Mouse (Mus musculus) intestine, embryonic 16.5 days (tissue): Measurements from ENCODE around the gene Ccdc85a. TPM values are rescaled to one million over a fixed set of nuclear protein-coding genes. Genes with fewer than 3 reads are reported as not detected.
"Not testable (repeated sequence)": the region's sequence is repeated elsewhere in the genome, so short reads cannot be mapped to it uniquely, and the experiment has no call there.

Experiments
- ATAC-seq: fragments of 200-750 bp; cut with Nextera tagmentation; 2 replicates; pipeline ENCODE4 v1.8.0; 2017; ENCODE audit warnings: moderate TSS enrichment, moderate library complexity
- H3K27ac ChIP-seq: fragments of 300-500 bp; sonication (generic); 2 replicates; pipeline ENCODE4 v1.5.1; 2014; ENCODE audit warnings: mild to moderate bottlenecking, low read length
- H3K27me3 ChIP-seq: fragments of 300-500 bp; sonication (generic); replicated peaks from 2 replicates; pipeline ENCODE4 v1.6.1; 2014; ENCODE audit warnings: low read length, control low read depth, mixed read lengths; ENCODE audit not compliant: control insufficient read depth, insufficient read depth
- H3K36me3 ChIP-seq: fragments of 300-500 bp; sonication (generic); 2 replicates; pipeline ENCODE4 v1.6.1; 2014; ENCODE audit warnings: low read length, control low read depth; ENCODE audit not compliant: control insufficient read depth, insufficient read depth
- H3K4me1 ChIP-seq: fragments of 300-500 bp; sonication (generic); 2 replicates; pipeline ENCODE4 v1.6.1; 2014; ENCODE audit warnings: low read length, control low read depth, mixed read lengths; ENCODE audit not compliant: control insufficient read depth, insufficient read depth
- H3K4me2 ChIP-seq: fragments of 300-500 bp; sonication (generic); 2 replicates; pipeline ENCODE4 v1.6.1; 2014; ENCODE audit warnings: low read depth, low read length, control low read depth
- H3K4me3 ChIP-seq: fragments of 300-500 bp; sonication (generic); 2 replicates; pipeline ENCODE4 v1.5.1; 2014; ENCODE audit warnings: mild to moderate bottlenecking, low read length
- H3K9ac ChIP-seq: fragments of 300-500 bp; sonication (generic); 2 replicates; pipeline ENCODE4 v1.6.1; 2014; ENCODE audit warnings: low read depth, low read length
- H3K9me3 ChIP-seq: fragments of 300-500 bp; sonication (generic); 2 replicates; pipeline ENCODE4 v1.6.1; 2016; ENCODE audit warnings: low read length, control low read depth; ENCODE audit not compliant: control insufficient read depth
- WGBS: fragments of 180-500 bp; shearing (Covaris S2); extraction: QIAGEN DNeasy Blood & Tissue Kit; methylation state at CpG from one replicate; pipeline ENCODE4 v1.1.7; 2014; 5-methylcytosine and 5-hydroxymethylcytosine counted together
- polyA plus RNA-seq: library from polyadenylated mRNA; unstranded; fragments of >200 nt; fragmentation: Nextera tagmentation; extraction: Ambion mirVana; gene quantifications from 2 replicates; pipeline ENCODE4 v1.2.1, GENCODE M21; 2015

The Ccdc85a gene
- polyA plus RNA-seq, 1 experiment from 2014 or later = 1.2 TPM

GRCm38 (mm10) chr11:28464926-28465325, 119.2 kb downstream of the Ccdc85a start:
- Histone ChIP-seq H3K4me2 (no peak overlapping the region), H3K27ac (no peak overlapping the region), H3K9ac (no peak overlapping the region), H3K36me3 (no peaks in the 10 kb centered on the region), H3K4me1 (no peaks in the 10 kb centered on the region), H3K27me3 (no peaks in the 10 kb centered on the region), H3K4me3 (no peak overlapping the region), H3K9me3 (no peaks in the 10 kb centered on the region)
- 88% methylated on average over 1 of the region's 1 CpGs for WGBS
- no peak for ATAC-seq

- Histone ChIP-seq H3K9ac (no peak overlapping the region), H3K4me1 (no peaks in the 10 kb centered on the region), H3K27me3 (no peaks in the 10 kb centered on the region), H3K27ac (no peak overlapping the region), H3K9me3 (no peaks in the 10 kb centered on the region), H3K4me2 (no peak overlapping the region), H3K36me3 (no peaks in the 10 kb centered on the region), H3K4me3 (no peak overlapping the region)
- no peak for ATAC-seq
- 85% methylated on average over 1 of the region's 1 CpGs for WGBS
Observed at GRCm38 (mm10) chr11:28459165-28459564, 125.0 kb downstream of the Ccdc85a start.

DNA sequence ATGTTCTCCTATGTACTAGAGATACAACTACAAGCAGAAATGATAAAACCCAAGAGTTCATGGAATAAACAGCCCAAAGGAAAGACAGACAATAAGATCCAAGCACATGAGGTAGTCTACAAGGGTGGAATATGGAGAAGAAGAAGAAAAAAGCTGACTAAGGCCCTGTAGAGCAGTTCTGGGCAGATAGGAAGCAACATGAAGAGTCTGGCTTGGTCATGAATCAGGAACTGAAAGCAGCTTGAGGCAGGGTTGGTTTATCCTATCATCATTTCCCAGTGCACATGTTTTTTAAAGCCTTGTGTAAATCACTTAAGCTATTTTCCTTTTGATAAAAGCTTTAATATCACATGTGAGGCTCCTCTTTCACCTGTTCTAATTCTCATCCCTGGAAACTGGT, 144.2 kb downstream of the Ccdc85a start:
- H3K9me3 ChIP-seq = no peaks in the 10 kb centered on the region
- no peak for ATAC-seq
- H3K4me1 ChIP-seq = no peaks in the 10 kb centered on the region
- no peak overlapping the region for H3K9ac ChIP-seq
- no peak overlapping the region for H3K27ac ChIP-seq
- H3K4me2 ChIP-seq = no peak overlapping the region
- H3K4me3 ChIP-seq = no peak overlapping the region
- H3K36me3 ChIP-seq = no peaks in the 10 kb centered on the region
- no peaks in the 10 kb centered on the region for H3K27me3 ChIP-seq

- H3K27me3 ChIP-seq = no peaks in the 10 kb centered on the region
- no peaks in the 10 kb centered on the region for H3K36me3 ChIP-seq
- H3K4me3 ChIP-seq = no peak overlapping the region
- H3K4me2 ChIP-seq = no peak overlapping the region
- H3K27ac ChIP-seq = no peak overlapping the region
- no peaks in the 10 kb centered on the region for H3K9me3 ChIP-seq
- no peak overlapping the region for H3K9ac ChIP-seq
- H3K4me1 ChIP-seq = no peaks in the 10 kb centered on the region
- ATAC-seq = no peak
- 81% methylated on average over 2 of the region's 2 CpGs for WGBS
Observed at GRCm38 (mm10) chr11:28422451-28423231, 161.5 kb downstream of the Ccdc85a start.

DNA sequence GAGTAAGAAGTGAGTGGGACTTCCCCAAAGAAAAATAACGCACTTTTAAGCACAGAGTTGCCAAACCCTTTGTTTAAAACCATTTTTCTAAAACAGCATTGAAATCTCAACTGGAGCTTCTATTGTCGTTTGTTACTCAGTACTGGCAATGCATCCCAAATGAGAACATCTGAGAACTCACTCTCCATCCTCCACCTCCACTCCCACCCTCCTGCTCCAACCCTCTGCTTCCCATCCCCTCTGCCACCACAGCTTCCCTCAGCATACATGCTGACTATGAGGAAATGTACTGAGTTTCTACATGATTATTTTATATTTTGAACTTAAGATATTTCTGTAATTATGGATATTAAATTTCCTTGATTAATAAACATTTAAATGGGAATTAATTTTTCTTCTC, 168.3 kb downstream of the Ccdc85a start:
- no peaks in the 10 kb centered on the region for H3K27me3 ChIP-seq
- H3K9ac ChIP-seq = no peak overlapping the region
- no peak for ATAC-seq
- no peaks in the 10 kb centered on the region for H3K36me3 ChIP-seq
- no peaks in the 10 kb centered on the region for H3K9me3 ChIP-seq
- H3K4me3 ChIP-seq = no peak overlapping the region
- H3K4me1 ChIP-seq = no peaks in the 10 kb centered on the region
- 67% methylated on average over 2 of the region's 2 CpGs for WGBS
- H3K4me2 ChIP-seq = no peak overlapping the region
- H3K27ac ChIP-seq = no peak overlapping the region

- not testable (repeated sequence) for H3K4me3 ChIP-seq, H3K9ac ChIP-seq, H3K4me2 ChIP-seq, H3K9me3 ChIP-seq, H3K27me3 ChIP-seq, H3K4me1 ChIP-seq, H3K27ac ChIP-seq, ATAC-seq, H3K36me3 ChIP-seq
- WGBS = 89% methylated on average over 2 of the region's 2 CpGs
Observed at GRCm38 (mm10) chr11:28409880-28410279, 174.2 kb downstream of the Ccdc85a start.

GRCm38 (mm10) chr11:28397166-28397565, 187.0 kb downstream of the Ccdc85a start:
- WGBS = 54% methylated on average over 1 of the region's 1 CpGs
- H3K4me2 ChIP-seq = no peak overlapping the region
- no peak overlapping the region for H3K27ac ChIP-seq
- H3K36me3 ChIP-seq = no peaks in the 10 kb centered on the region
- no peak overlapping the region for H3K9ac ChIP-seq
- no peak overlapping the region for H3K4me3 ChIP-seq
- ATAC-seq = no peak
- no peaks in the 10 kb centered on the region for H3K9me3 ChIP-seq
- no peaks in the 10 kb centered on the region for H3K27me3 ChIP-seq
- no peaks in the 10 kb centered on the region for H3K4me1 ChIP-seq

DNA sequence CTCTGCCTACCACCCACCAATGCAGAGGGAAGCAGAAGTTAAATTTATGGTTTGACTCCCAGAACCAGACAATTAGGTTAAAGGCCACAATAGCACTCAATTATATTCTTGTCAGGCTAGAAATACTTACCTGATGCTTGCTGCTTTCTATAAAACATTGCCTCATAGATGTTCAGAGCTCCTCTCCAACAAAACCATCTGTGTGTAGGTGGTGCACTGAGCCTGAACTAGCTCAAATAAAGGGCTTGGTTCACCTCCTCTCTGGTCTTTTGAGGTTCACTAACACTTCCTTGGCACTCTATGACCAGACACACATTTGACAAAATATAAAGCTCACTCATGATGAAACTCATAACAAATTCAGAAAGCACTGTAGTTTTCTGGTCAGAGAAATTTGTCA, 208.2 kb downstream of the Ccdc85a start:
- H3K27ac ChIP-seq = no peak overlapping the region
- H3K36me3 ChIP-seq = no peaks in the 10 kb centered on the region
- H3K4me3 ChIP-seq = no peak overlapping the region
- no peaks in the 10 kb centered on the region for H3K9me3 ChIP-seq
- no peak for ATAC-seq
- no peak overlapping the region for H3K4me2 ChIP-seq
- no peak overlapping the region for H3K9ac ChIP-seq
- no peaks in the 10 kb centered on the region for H3K27me3 ChIP-seq
- no peaks in the 10 kb centered on the region for H3K4me1 ChIP-seq

- H3K4me3 ChIP-seq = no peak overlapping the region
- no peak overlapping the region for H3K4me2 ChIP-seq
- no peaks in the 10 kb centered on the region for H3K27me3 ChIP-seq
- no peak overlapping the region for H3K9ac ChIP-seq
- H3K4me1 ChIP-seq = no peaks in the 10 kb centered on the region
- no peaks in the 10 kb centered on the region for H3K36me3 ChIP-seq
- H3K27ac ChIP-seq = no peak overlapping the region
- no peak for ATAC-seq
- H3K9me3 ChIP-seq = no peaks in the 10 kb centered on the region
Observed at GRCm38 (mm10) chr11:28374636-28375035, 209.5 kb downstream of the Ccdc85a start.

- H3K4me3 ChIP-seq, H3K27ac ChIP-seq, H3K4me2 ChIP-seq, H3K27me3 ChIP-seq, H3K4me1 ChIP-seq, H3K9ac ChIP-seq, H3K36me3 ChIP-seq, ATAC-seq, H3K9me3 ChIP-seq: not testable (repeated sequence)
- WGBS = 52% methylated on average over 5 of the region's 5 CpGs
Observed at GRCm38 (mm10) chr11:28371381-28371780, 212.7 kb downstream of the Ccdc85a start.
